Mouse (Mus musculus) ES-E14 (cell line): ENCODE measurements around the gene Msantd2. TPM values are rescaled to one million over a fixed set of nuclear protein-coding genes. Genes with fewer than 3 reads are reported as not detected.
A peak's percentile ranks its signal among the peaks of the same experiment; 100 is the strongest.

Experiments
- DNase-seq: peaks from one replicate; pipeline ENCODE4 v3.0.0-alpha.2; 2013; ENCODE audit warnings: low read depth, low spot score
- H3K27ac ChIP-seq: 2 replicates; pipeline ENCODE4 v1.5.1; 2012; ENCODE audit warnings: low read depth, mild to moderate bottlenecking, low read length, moderate library complexity, mixed read lengths; ENCODE audit not compliant: poor library complexity, insufficient read depth, severe bottlenecking
- H3K36me3 ChIP-seq: 2 replicates; pipeline ENCODE4 v1.6.1; 2012; ENCODE audit warnings: mild to moderate bottlenecking, low read length, moderate library complexity, mixed read lengths; ENCODE audit not compliant: control insufficient read depth, poor library complexity, insufficient read depth, severe bottlenecking
- H3K4me1 ChIP-seq, 2 experiments: fragments of 150-350 bp in 1 of 2; sonication (generic) in 1 of 2; 2 replicates each; pipeline ENCODE4 v1.6.1; 2012; ENCODE audit warnings: low read length in 2 of 2, mild to moderate bottlenecking in 1 of 2, mixed read lengths in 1 of 2; ENCODE audit not compliant: control insufficient read depth in 2 of 2, insufficient read depth in 2 of 2, poor library complexity in 1 of 2
- H3K4me3 ChIP-seq, 2 experiments: fragments of 150-350 bp in 1 of 2; sonication (generic) in 1 of 2; 2 replicates each; pipeline ENCODE4 v1.5.1; 2012; ENCODE audit warnings: low read length in 2 of 2, low read depth in 1 of 2, mild to moderate bottlenecking in 1 of 2, mixed read lengths in 1 of 2; ENCODE audit not compliant: insufficient read depth in 1 of 2, poor library complexity in 1 of 2, severe bottlenecking in 1 of 2
- H3K9ac ChIP-seq: 2 replicates; pipeline ENCODE4 v1.6.1; 2012; ENCODE audit warnings: low read depth, mild to moderate bottlenecking, low read length, mixed read lengths; ENCODE audit not compliant: poor library complexity, insufficient read depth, severe bottlenecking
- H3K9me3 ChIP-seq: fragments of 150-350 bp; sonication (generic); 2 replicates; pipeline ENCODE4 v1.6.1; 2012; ENCODE audit warnings: low read depth, mild to moderate bottlenecking, low read length; ENCODE audit not compliant: control insufficient read depth, insufficient read depth
- CHD2 ChIP-seq: IDR thresholded peaks from 2 replicates; pipeline ENCODE4 v1.6.1; 2014; ENCODE audit warnings: mild to moderate bottlenecking, low read depth, low read length, inconsistent platforms
- HCFC1 ChIP-seq: IDR thresholded peaks from 2 replicates; pipeline ENCODE4 v1.6.1; 2012; ENCODE audit warnings: low read length, inconsistent platforms, borderline replicate concordance; ENCODE audit not compliant: insufficient read depth
- MAFK ChIP-seq: IDR thresholded peaks from 2 replicates; pipeline ENCODE4 v1.6.1; 2014; ENCODE audit warnings: mild to moderate bottlenecking, low read depth, low read length, inconsistent platforms; ENCODE audit not compliant: insufficient read depth
- ZC3H11A ChIP-seq: IDR thresholded peaks from 2 replicates; pipeline ENCODE4 v1.6.1; 2012; ENCODE audit warnings: low read depth, mild to moderate bottlenecking, inconsistent platforms, low read length, borderline replicate concordance
- ZNF384 ChIP-seq: IDR thresholded peaks from 2 replicates; pipeline ENCODE4 v1.6.1; 2012; ENCODE audit warnings: low read depth, low read length, inconsistent platforms
- in situ Hi-C, 2 experiments: fragments of 600-800 bp; cut with MboI; formaldehyde crosslinking; loops; one replicate each; pipeline ENCODE4 v1.15.1; 2025; ENCODE audit warnings: low sequenced_read_pairs in 2 of 2, inconsistent platforms in 1 of 2; ENCODE audit not compliant: unreplicated experiment in 2 of 2
- total RNA-seq: library from RNA; depleted of rRNA; stranded (reverse); fragments of 300-350 nt; gene quantifications from 2 replicates; pipeline ENCODE4 v1.2.3, GENCODE M21; 2012

The Msantd2 gene
- total RNA-seq, 1 experiment = 81.3 TPM

DNA sequence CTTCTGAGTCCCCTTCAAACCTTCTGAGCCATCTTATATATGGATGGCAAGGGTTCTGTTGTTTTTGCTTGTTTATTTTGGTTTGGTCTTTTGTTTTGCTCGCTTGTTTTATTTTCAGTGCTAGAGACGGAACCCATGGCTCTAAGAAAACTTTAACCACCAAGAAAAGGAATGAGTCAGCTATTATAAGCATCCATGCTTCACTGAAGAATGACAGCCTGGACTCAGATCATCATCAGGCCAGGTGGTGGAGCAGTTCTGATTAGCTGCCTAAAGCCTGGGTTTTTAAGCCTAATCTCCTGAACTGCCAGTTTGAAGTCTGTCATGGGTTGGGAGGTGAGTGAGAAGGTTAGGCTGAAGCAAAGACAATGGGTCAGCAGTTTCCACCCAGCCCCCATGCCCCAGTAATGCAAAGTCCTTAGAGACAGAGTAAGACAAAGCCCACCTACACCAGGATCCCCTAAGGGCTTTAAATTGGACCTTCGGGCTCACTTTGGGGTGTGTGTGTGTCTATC lies 15.5 kb upstream of the Msantd2 start:
- DNase-seq = no peak
- H3K4me1 ChIP-seq = peaks cover 2 to 5% of the 10 kb centered on the region in 2 experiments; a peak in 2 of 4 replicates
- H3K27ac ChIP-seq = no peak overlapping the region
- H3K4me3 ChIP-seq = no peak overlapping the region
- 0 out of 2 replicates have a peak, but pooled peaks have one; percentile 13 for TF ChIP-seq MAFK
- TF ChIP-seq ZNF384 = no peak
- no peak for TF ChIP-seq HCFC1
- H3K36me3 ChIP-seq = no peaks in the 10 kb centered on the region; the same call in 1 of the 2 replicates
- H3K9me3 ChIP-seq = no peaks in the 10 kb centered on the region
- H3K9ac ChIP-seq = no peak overlapping the region
- in situ Hi-C loops = no loop called here

DNA sequence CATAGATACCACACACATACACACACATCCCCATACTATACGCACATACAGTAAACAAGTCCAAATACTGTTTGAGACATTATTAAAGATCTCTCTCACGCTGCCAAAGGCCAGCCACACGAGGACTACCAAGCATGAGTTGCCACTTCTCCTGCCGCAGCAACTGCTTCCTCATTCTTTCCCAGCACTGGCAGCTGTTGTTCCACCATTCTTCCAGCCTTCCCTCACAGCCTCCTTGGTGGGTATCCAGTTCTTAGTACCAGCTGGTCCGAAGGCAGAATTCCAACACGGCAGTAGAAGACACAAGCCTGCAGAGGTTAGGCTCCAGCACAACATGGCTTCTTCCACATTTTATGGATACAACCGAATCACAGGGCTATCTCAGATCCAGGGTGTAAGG lies 14.2 kb upstream of the Msantd2 start:
- TF ChIP-seq ZC3H11A = no peak
- TF ChIP-seq CHD2 = no peak
- TF ChIP-seq ZNF384 = no peak
- Histone ChIP-seq H3K9me3 (no peaks in the 10 kb centered on the region), H3K27ac (no peak overlapping the region), H3K4me3 (no peak overlapping the region), H3K4me1 (peaks cover 2 to 5% of the 10 kb centered on the region in 2 experiments; a peak in 2 of 4 replicates), H3K9ac (no peak overlapping the region), H3K36me3 (no peaks in the 10 kb centered on the region; the same call in 1 of the 2 replicates)
- no peak for DNase-seq
- in situ Hi-C loops = no loop called here

DNA sequence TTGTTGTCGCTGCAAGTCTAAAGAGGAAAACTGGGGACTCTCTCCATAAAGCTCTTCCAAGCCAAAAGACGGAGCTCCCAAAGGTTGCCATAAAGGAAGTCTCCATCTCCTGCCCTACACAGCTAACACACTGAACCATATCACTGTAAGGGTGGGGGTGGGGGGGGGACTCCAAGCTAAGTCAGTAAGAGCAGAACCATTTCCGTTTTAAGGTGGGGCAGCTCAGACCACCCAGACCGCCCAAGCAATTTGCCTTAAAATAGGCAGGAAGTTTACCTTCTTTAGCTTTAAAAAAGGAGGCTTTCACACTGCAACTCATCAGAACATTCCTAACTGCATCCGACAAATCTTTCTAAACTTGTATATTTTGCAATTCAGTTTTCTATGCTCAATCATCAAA lies 4.0 kb upstream of the Msantd2 start:
- Histone ChIP-seq H3K4me3 (no peak overlapping the region), H3K9me3 (no peaks in the 10 kb centered on the region), H3K36me3 (no peaks in the 10 kb centered on the region), H3K9ac (no peak overlapping the region; the same call in 1 of the 2 replicates), H3K27ac (peak overlapping the region; percentile 95; the same call in 1 of the 2 replicates), H3K4me1 (peaks cover 12 to 14% of the 10 kb centered on the region in 2 experiments; a peak in 3 of 4 replicates)
- in situ Hi-C loops = no loop called here
- TF ChIP-seq HCFC1 (no peak), ZNF384 (no peak), CHD2 (no peak), ZC3H11A (no peak), MAFK (no peak)
- peak; percentile 47 for DNase-seq

DNA sequence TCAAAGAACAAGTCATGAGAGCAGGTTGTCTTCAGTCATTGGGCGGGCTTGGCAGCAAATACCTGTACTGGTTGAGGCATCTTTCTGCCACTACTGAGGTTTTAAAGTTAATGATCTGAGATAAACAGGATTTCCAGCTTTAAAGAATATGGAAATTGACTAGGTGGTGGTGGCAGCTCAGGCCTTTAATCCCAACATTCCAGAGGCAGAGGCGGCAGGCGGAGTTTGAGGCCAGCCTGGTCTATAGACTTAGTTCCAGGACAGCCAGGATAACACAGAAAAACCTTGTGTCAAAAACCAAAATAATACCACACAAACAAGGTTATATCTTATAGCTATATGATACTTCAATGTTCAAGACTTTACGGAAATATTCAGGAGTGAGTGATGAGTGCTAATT lies 1.1 kb upstream of the Msantd2 start:
- in situ Hi-C loops = no loop called here
- Histone ChIP-seq H3K36me3 (no peaks in the 10 kb centered on the region), H3K4me1 (peaks cover 9 to 19% of the 10 kb centered on the region in 2 experiments; a peak in 3 of 4 replicates), H3K9me3 (no peaks in the 10 kb centered on the region), H3K9ac (peak overlapping the region; percentile 98; the same call in 1 of the 2 replicates), H3K4me3 (peak overlapping the region; percentile 89 to 99), H3K27ac (peak overlapping the region; percentile 99; the same call in 1 of the 2 replicates)
- DNase-seq = no peak
- TF ChIP-seq CHD2 (no peak), MAFK (no peak), ZC3H11A (no peak), ZNF384 (no peak), HCFC1 (no peak)
